In genomic region chr4:32304221-32304703, GRCm38 (mm10) we compare ENCODE assay signal across 9 mouse cellular contexts.
DNase-seq lines count a peak whose midpoint lies in the region; ATAC-seq and TF ChIP-seq lines count a peak whose summit lies in the region.
"Had no signal": no experiment of that assay in that cellular context is flagged by ENCODE, and none has a peak within 500 bp of the region (broad histone marks: within the 10 kb centered on the region; RNA-seq: fewer than 3 reads in every experiment).

No protein-coding gene starts in this region.

- H3K36me3 ChIP-seq in heart, embryonic 10.5 days, result no peaks in the 10 kb centered on the region
- H3K36me3 ChIP-seq: G1E had no signal

- peaks cover 84% of the 10 kb centered on the region for H3K4me1 ChIP-seq in heart, embryonic 10.5 days
- peaks cover 31% of the 10 kb centered on the region for H3K4me1 ChIP-seq in embryonic fibroblast, embryonic 13.5 days (ENCODE audit: control insufficient read depth, insufficient read depth, low read length)

- H3K4me3 ChIP-seq in heart, embryonic 10.5 days, result peak overlapping the region; percentile 15; the same call in 1 of the 2 replicates
- H3K4me3 ChIP-seq in embryonic fibroblast, embryonic 13.5 days (ENCODE audit: insufficient read depth, low read length), result peak overlapping the region; percentile 10; the same call in 1 of the 2 replicates

- no peak for ATAC-seq in activated CD4-positive, CD25-positive, alpha-beta regulatory T cell, adult 4 months

- TF ChIP-seq POLR2A in embryonic fibroblast, embryonic 13.5 days (IDR thresholded peaks at IDR 0.05; ENCODE audit: low read depth, low read length), result no peak

- DNase-seq in heart, embryonic 10.5 days (ENCODE audit: low spot score), result no peak
- no peak for DNase-seq in heart, adult 9 months (ENCODE audit: low spot score in 2 of 2)
- DNase-seq in kidney, adult 8-10 months, result peak; percentile 49 to 71
- peak; percentile 62 for DNase-seq in lung, postnatal 36 days
- no peak for DNase-seq in c-Kit-positive CD71-positive TER-119-positive erythroid progenitor cells, embryonic 14.5 days (ENCODE audit: low spot score)
- no peak for DNase-seq in gastrocnemius, postnatal 10 days

- peak overlapping the region; percentile 84 for H3K27ac ChIP-seq in heart, embryonic 10.5 days
- peak overlapping the region; percentile 79 for H3K27ac ChIP-seq in embryonic fibroblast, embryonic 13.5 days (ENCODE audit: insufficient read depth, low read length)

- no peaks in the 10 kb centered on the region for H3K27me3 ChIP-seq in heart, embryonic 10.5 days (ENCODE audit: insufficient read depth, poor library complexity, severe bottlenecking)

- no peaks in the 10 kb centered on the region for H3K9me3 ChIP-seq in heart, embryonic 10.5 days
- H3K9me3 ChIP-seq: G1E had no signal

- TF ChIP-seq CTCF in embryonic fibroblast, embryonic 13.5 days (IDR thresholded peaks at IDR 0.05; ENCODE audit: borderline replicate concordance, insufficient read depth, low read length), result no peak

- WGBS in heart, embryonic 10.5 days, result 37% methylated on average over 6 of the region's 6 CpGs

Comparison
In these comparisons a context has a peak if more than half of its experiments do, and no peak if none do; other contexts are left out.
1. DNase-seq: peak in kidney, adult 8-10 months (2 of 2) and lung, postnatal 36 days (single experiment); none in heart, embryonic 10.5 days (single experiment), heart, adult 9 months (0 of 2), c-Kit-positive CD71-positive TER-119-positive erythroid progenitor cells, embryonic 14.5 days (single experiment) and gastrocnemius, postnatal 10 days (single experiment).